Mouse (Mus musculus): Measurements from ENCODE around the gene Six1.

GRCm38 (mm10) chr12:72996646-72997045 lies 57.0 kb downstream of the Six1 start:
- no peak for TF ChIP-seq ZNF384 (IDR thresholded peaks at IDR 0.05; ENCODE audit: low read depth, low read length)
- TF ChIP-seq MAFK (IDR thresholded peaks at IDR 0.05; ENCODE audit: insufficient read depth, low read depth, low read length) = no peak
- no peak for TF ChIP-seq CHD2 (IDR thresholded peaks at IDR 0.05; ENCODE audit: low read depth, low read length)
- no peak for TF ChIP-seq HCFC1 (IDR thresholded peaks at IDR 0.05; ENCODE audit: borderline replicate concordance, insufficient read depth, low read length)
- TF ChIP-seq ZC3H11A (IDR thresholded peaks at IDR 0.05; ENCODE audit: borderline replicate concordance, low read depth, low read length) = no peak

Data from ES-E14 (cell line).